8 mouse cellular contexts compared by ENCODE assay signal in genomic region chr13:30085005-30085404, GRCm38 (mm10). TPM values are rescaled to one million over a fixed set of nuclear protein-coding genes. Genes with fewer than 3 reads are reported as not detected.
A peak's percentile ranks its signal among the peaks of the same experiment; 100 is the strongest.
DNase-seq lines count a peak whose midpoint lies in the region; ATAC-seq lines count a peak whose summit lies in the region.

No protein-coding gene starts in this region.

- 0 out of 2 replicates have a peak, but pooled peaks cover 3% of the 10 kb centered on the region for H3K9me3 ChIP-seq in hindbrain, embryonic 13.5 days

- H3K4me2 ChIP-seq in hindbrain, embryonic 13.5 days, result no peak overlapping the region

- H3K4me1 ChIP-seq in hindbrain, embryonic 13.5 days (replicated peaks), result peaks cover 5% of the 10 kb centered on the region; the same call in 1 of the 2 replicates

- no peak overlapping the region for H3K4me3 ChIP-seq in hindbrain, embryonic 13.5 days

- H3K27ac ChIP-seq in hindbrain, embryonic 13.5 days, result no peak overlapping the region

- no peak overlapping the region for H3K9ac ChIP-seq in hindbrain, embryonic 13.5 days

- DNase-seq in NIH3T3 (ENCODE audit: low read depth), result peak; percentile 90
- peak; percentile 95 to 96 for DNase-seq in cerebellum, postnatal 14 days
- DNase-seq in frontal cortex, postnatal 14 days (ENCODE audit: low spot score in 2 of 2), result peak; percentile 62 to 78
- DNase-seq in layer of hippocampus, postnatal 14 days (ENCODE audit: low spot score in 2 of 2), result peak; percentile 77 to 84
- peak; percentile 93 for DNase-seq in lung, postnatal 10 days
- peak; percentile 82 for DNase-seq in ovary, postnatal 36 days (ENCODE audit: low spot score)
- peak; percentile 89 for DNase-seq in thymus, postnatal 14 days

- no peaks in the 10 kb centered on the region for H3K27me3 ChIP-seq in hindbrain, embryonic 13.5 days

- no peaks in the 10 kb centered on the region for H3K36me3 ChIP-seq in hindbrain, embryonic 13.5 days

- 3% methylated on average over 10 of the region's 10 CpGs for WGBS in hindbrain, embryonic 13.5 days

- peak; percentile 92 for ATAC-seq in hindbrain, embryonic 13.5 days (ENCODE audit: low FRiP score)

RNA-seq across cellular contexts. Expression of gene Mboat1, which starts 51.3 kb away (rescaled TPM):
- 2.6 and 3.0 TPM in 2 replicates for polyA plus RNA-seq in hindbrain, embryonic 13.5 days (2015; fragmentation: Nextera tagmentation; extraction: Ambion mirVana)
- total RNA-seq in layer of hippocampus, postnatal 14 days (2021), result 1 to 10 TPM; 1.1 to 1.3 TPM
